Mouse (Mus musculus): ENCODE results near the gene Tmem219. TPM values are rescaled to one million over a fixed set of nuclear protein-coding genes. Genes with fewer than 3 reads are reported as not detected.
"Not testable (repeated sequence)": the region's sequence is repeated elsewhere in the genome, so short reads cannot be mapped to it uniquely, and the experiment has no call there.

The Tmem219 gene
- polyA plus RNA-seq, 1 experiment from 2014 or later, result 16.7 TPM

GRCm38 (mm10) chr7:126949403-126949792 lies 26.7 kb upstream of the Tmem219 start, which contains the start of gene Asphd1:
Asphd1 (minus strand) TSS chr7:126949582.
- Histone ChIP-seq H3K36me3 (replicated peaks) (peaks cover 24% of the 10 kb centered on the region), H3K4me1 (peaks cover 35% of the 10 kb centered on the region), H3K9me3 (no peaks in the 10 kb centered on the region), H3K27me3 (replicated peaks; ENCODE audit: low read depth, poor library complexity, severe bottlenecking) (peaks cover 60% of the 10 kb centered on the region), H3K27ac (replicated peaks) (peak within 1 kb of the TSS; percentile 66), H3K4me3 (peak within 1 kb of the TSS; percentile 67)
- under 1% methylated on average over 21 of the region's 21 CpGs for WGBS
- no peak for DNase-seq (ENCODE audit: low spot score)

GRCm38 (mm10) chr7:126948626-126949025 lies 25.9 kb upstream of the Tmem219 start:
- WGBS, result 79% methylated on average over 10 of the region's 10 CpGs
- Histone ChIP-seq H3K4me3 (no peak overlapping the region; the same call in none of the 2 replicates), H3K27ac (replicated peaks) (no peak overlapping the region), H3K9me3 (no peaks in the 10 kb centered on the region), H3K36me3 (replicated peaks) (peaks cover 30% of the 10 kb centered on the region), H3K27me3 (replicated peaks; ENCODE audit: low read depth, poor library complexity, severe bottlenecking) (peaks cover 58% of the 10 kb centered on the region), H3K4me1 (peaks cover 35% of the 10 kb centered on the region)
- DNase-seq (ENCODE audit: low spot score), result no peak

GRCm38 (mm10) chr7:126946530-126946929 lies 23.8 kb upstream of the Tmem219 start:
- 36% methylated on average over 3 of the region's 3 CpGs for WGBS

GRCm38 (mm10) chr7:126941801-126942200 lies 19.1 kb upstream of the Tmem219 start:
- H3K27ac ChIP-seq (replicated peaks), result no peak overlapping the region
- no peaks in the 10 kb centered on the region for H3K27me3 ChIP-seq (replicated peaks; ENCODE audit: low read depth, poor library complexity, severe bottlenecking)
- no peak for DNase-seq (ENCODE audit: low spot score)
- peaks cover 84% of the 10 kb centered on the region for H3K36me3 ChIP-seq (replicated peaks)
- H3K4me1 ChIP-seq, result peaks cover 13% of the 10 kb centered on the region; the same call in 1 of the 2 replicates
- no peak overlapping the region for H3K4me3 ChIP-seq
- 76% methylated on average over 5 of the region's 5 CpGs for WGBS
- H3K9me3 ChIP-seq, result peaks cover 4% of the 10 kb centered on the region; the same call in 1 of the 2 replicates

More at GRCm38 (mm10) chr7:126946530-126946929, 23.8 kb upstream of the Tmem219 start:
- Histone ChIP-seq H3K4me1 (peaks cover 32% of the 10 kb centered on the region), H3K9me3 (no peaks in the 10 kb centered on the region), H3K27me3 (replicated peaks; ENCODE audit: low read depth, poor library complexity, severe bottlenecking) (peaks cover 37% of the 10 kb centered on the region), H3K27ac (replicated peaks) (no peak overlapping the region), H3K4me3 (no peak overlapping the region), H3K36me3 (replicated peaks) (peaks cover 50% of the 10 kb centered on the region)
- DNase-seq (ENCODE audit: low spot score), result peak; percentile 29

GRCm38 (mm10) chr7:126941171-126941570 lies 18.5 kb upstream of the Tmem219 start:
- peaks cover 13% of the 10 kb centered on the region; the same call in 1 of the 2 replicates for H3K4me1 ChIP-seq
- H3K27me3 ChIP-seq (replicated peaks; ENCODE audit: low read depth, poor library complexity, severe bottlenecking), result no peaks in the 10 kb centered on the region
- peaks cover 86% of the 10 kb centered on the region for H3K36me3 ChIP-seq (replicated peaks)

GRCm38 (mm10) chr7:126932652-126933051 lies 9.9 kb upstream of the Tmem219 start:
- Histone ChIP-seq H3K27me3 (replicated peaks; ENCODE audit: low read depth, poor library complexity, severe bottlenecking) (no peaks in the 10 kb centered on the region), H3K36me3 (replicated peaks) (peaks cover 76% of the 10 kb centered on the region), H3K9me3 (peaks cover 2% of the 10 kb centered on the region; the same call in 1 of the 2 replicates), H3K4me1 (peaks cover 21% of the 10 kb centered on the region), H3K4me3 (no peak overlapping the region), H3K27ac (replicated peaks) (no peak overlapping the region)
- 76% methylated on average over 2 of the region's 2 CpGs for WGBS
- DNase-seq (ENCODE audit: low spot score), result no peak

More at GRCm38 (mm10) chr7:126941171-126941570, 18.5 kb upstream of the Tmem219 start:
- WGBS, result 50% methylated on average over 6 of the region's 6 CpGs
- no peak for DNase-seq (ENCODE audit: low spot score)
- peaks cover 4% of the 10 kb centered on the region; the same call in 1 of the 2 replicates for H3K9me3 ChIP-seq
- no peak overlapping the region for H3K27ac ChIP-seq (replicated peaks)
- H3K4me3 ChIP-seq, result no peak overlapping the region

GRCm38 (mm10) chr7:126929046-126929445 lies 6.3 kb upstream of the Tmem219 start:
- H3K4me1 ChIP-seq, result peaks cover 21% of the 10 kb centered on the region
- peak overlapping the region; percentile 86 for H3K4me3 ChIP-seq
- peak overlapping the region; percentile 88 for H3K27ac ChIP-seq (replicated peaks)
- peaks cover 41% of the 10 kb centered on the region for H3K36me3 ChIP-seq (replicated peaks)
- H3K27me3 ChIP-seq (replicated peaks; ENCODE audit: low read depth, poor library complexity, severe bottlenecking), result no peaks in the 10 kb centered on the region
- no peak for DNase-seq (ENCODE audit: low spot score)
- no peaks in the 10 kb centered on the region for H3K9me3 ChIP-seq
- WGBS, result under 1% methylated on average over 27 of the region's 27 CpGs

- Histone ChIP-seq H3K4me3 (peak within 1 kb of the TSS; percentile 86), H3K9me3 (no peaks in the 10 kb centered on the region), H3K27me3 (replicated peaks; ENCODE audit: low read depth, poor library complexity, severe bottlenecking) (no peaks in the 10 kb centered on the region), H3K4me1 (peaks cover 21% of the 10 kb centered on the region), H3K27ac (replicated peaks) (peak within 1 kb of the TSS; percentile 88), H3K36me3 (replicated peaks) (peaks cover 35% of the 10 kb centered on the region)
- DNase-seq (ENCODE audit: low spot score), result peak; percentile 94
- 4% methylated on average over 56 of the region's 56 CpGs for WGBS
Observed at GRCm38 (mm10) chr7:126928384-126929037, 5.8 kb upstream of the Tmem219 start, which contains the start of gene Kctd13. Kctd13 (plus strand) TSS chr7:126928879.

- Histone ChIP-seq H3K27ac (replicated peaks) (no peak overlapping the region), H3K4me3 (no peak overlapping the region), H3K27me3 (replicated peaks; ENCODE audit: low read depth, poor library complexity, severe bottlenecking) (no peaks in the 10 kb centered on the region), H3K4me1 (peaks cover 25% of the 10 kb centered on the region), H3K36me3 (replicated peaks) (peaks cover 13% of the 10 kb centered on the region), H3K9me3 (no peaks in the 10 kb centered on the region)
- no peak for DNase-seq (ENCODE audit: low spot score)
- WGBS, result 52% methylated on average over 3 of the region's 3 CpGs
Observed at GRCm38 (mm10) chr7:126926299-126926698, 3.6 kb upstream of the Tmem219 start.

GRCm38 (mm10) chr7:126923999-126924398 lies 1.3 kb upstream of the Tmem219 start:
- peak overlapping the region; percentile 63 for H3K27ac ChIP-seq (replicated peaks)
- H3K36me3 ChIP-seq (replicated peaks), result no peaks in the 10 kb centered on the region
- peaks cover 11% of the 10 kb centered on the region for H3K4me1 ChIP-seq
- WGBS, result 79% methylated on average over 5 of the region's 5 CpGs
- H3K9me3 ChIP-seq, result no peaks in the 10 kb centered on the region
- H3K4me3 ChIP-seq, result no peak overlapping the region
- H3K27me3 ChIP-seq (replicated peaks; ENCODE audit: low read depth, poor library complexity, severe bottlenecking), result no peaks in the 10 kb centered on the region
- DNase-seq (ENCODE audit: low spot score), result no peak

- DNase-seq (ENCODE audit: low spot score), result no peak
- Histone ChIP-seq H3K4me3 (no peak overlapping the region; the same call in 1 of the 2 replicates), H3K36me3 (replicated peaks) (no peaks in the 10 kb centered on the region), H3K27ac (replicated peaks) (peak overlapping the region; percentile 72), H3K4me1 (peaks cover 11% of the 10 kb centered on the region), H3K9me3 (no peaks in the 10 kb centered on the region), H3K27me3 (replicated peaks; ENCODE audit: low read depth, poor library complexity, severe bottlenecking) (no peaks in the 10 kb centered on the region)
- 75% methylated on average over 2 of the region's 2 CpGs for WGBS
Observed at GRCm38 (mm10) chr7:126921563-126921962, 1.2 kb downstream of the Tmem219 start.

GRCm38 (mm10) chr7:126919973-126920372 lies 2.7 kb downstream of the Tmem219 start:
- H3K4me1 ChIP-seq, result peaks cover 11% of the 10 kb centered on the region
- no peaks in the 10 kb centered on the region for H3K27me3 ChIP-seq (replicated peaks; ENCODE audit: low read depth, poor library complexity, severe bottlenecking)
- no peak overlapping the region for H3K27ac ChIP-seq (replicated peaks)
- 85% methylated on average over 4 of the region's 4 CpGs for WGBS
- H3K9me3 ChIP-seq, result no peaks in the 10 kb centered on the region
- no peaks in the 10 kb centered on the region for H3K36me3 ChIP-seq (replicated peaks)
- H3K4me3 ChIP-seq, result no peak overlapping the region
- no peak for DNase-seq (ENCODE audit: low spot score)

GRCm38 (mm10) chr7:126918356-126918755 lies 4.4 kb downstream of the Tmem219 start:
- H3K9me3 ChIP-seq; H3K27me3 ChIP-seq (replicated peaks; ENCODE audit: low read depth, poor library complexity, severe bottlenecking); H3K36me3 ChIP-seq (replicated peaks); H3K27ac ChIP-seq (replicated peaks); H3K4me3 ChIP-seq; DNase-seq (ENCODE audit: low spot score): not testable (repeated sequence)
- 46% methylated on average over 4 of the region's 4 CpGs for WGBS
- peaks cover 11% of the 10 kb centered on the region for H3K4me1 ChIP-seq

Measured in embryonic facial prominence, embryonic 10.5 days (tissue).